Mouse (Mus musculus) adrenal gland, postnatal 4 days (tissue): ENCODE data around the gene Dab2ip. TPM values are rescaled to one million over a fixed set of nuclear protein-coding genes. Genes with fewer than 3 reads are reported as not detected.
A peak's percentile ranks its signal among the peaks of the same experiment; 100 is the strongest.

ENCODE experiments used
- DNase-seq, 2 experiments: peaks; one replicate each; pipeline ENCODE4 v3.0.0; 2021 to 2022; ENCODE audit warnings: low spot score in 2 of 2, mixed read lengths in 2 of 2
- total RNA-seq, 2 experiments: library from RNA; stranded (reverse); gene quantifications; 2 replicates each; pipeline ENCODE4 v1.2.3; 2021

The Dab2ip gene
- total RNA-seq, 2 experiments from 2014 or later, result 74.4 to 77.6 TPM

GRCm38 (mm10) chr2:35621796-35622195, 63.7 kb downstream of the Dab2ip start:
- peak; percentile 19 to 39 for DNase-seq

GRCm38 (mm10) chr2:35622261-35623103, 64.4 kb downstream of the Dab2ip start:
- DNase-seq, result no peak

- no peak for DNase-seq
These were observed 65.0 kb downstream of the Dab2ip start for GRCm38 (mm10) chr2:35623104-35623377.

- DNase-seq, result no peak
These were observed 65.5 kb downstream of the Dab2ip start for GRCm38 (mm10) chr2:35623431-35624148.

- DNase-seq, result no peak
These were observed 66.4 kb downstream of the Dab2ip start for GRCm38 (mm10) chr2:35624380-35625006.

DNA sequence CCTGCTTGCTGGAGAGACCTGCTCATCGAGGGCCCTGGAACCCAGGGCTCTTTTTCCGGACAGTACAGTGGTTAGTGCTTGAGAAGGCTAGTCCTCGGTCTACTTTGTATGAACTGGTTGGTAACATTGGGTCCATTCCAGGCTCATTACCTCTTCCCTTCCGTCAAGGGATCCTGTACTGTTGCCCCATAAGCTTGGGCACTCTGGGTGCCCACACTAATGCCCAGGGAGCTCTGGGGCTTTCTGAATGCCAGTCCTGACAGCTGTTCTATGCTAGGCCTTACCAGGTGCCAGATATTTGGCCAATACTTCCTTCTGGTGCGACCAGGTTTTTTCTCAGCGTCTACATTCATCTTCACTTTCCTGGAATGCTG, 66.9 kb downstream of the Dab2ip start:
- DNase-seq, result no peak

DNA sequence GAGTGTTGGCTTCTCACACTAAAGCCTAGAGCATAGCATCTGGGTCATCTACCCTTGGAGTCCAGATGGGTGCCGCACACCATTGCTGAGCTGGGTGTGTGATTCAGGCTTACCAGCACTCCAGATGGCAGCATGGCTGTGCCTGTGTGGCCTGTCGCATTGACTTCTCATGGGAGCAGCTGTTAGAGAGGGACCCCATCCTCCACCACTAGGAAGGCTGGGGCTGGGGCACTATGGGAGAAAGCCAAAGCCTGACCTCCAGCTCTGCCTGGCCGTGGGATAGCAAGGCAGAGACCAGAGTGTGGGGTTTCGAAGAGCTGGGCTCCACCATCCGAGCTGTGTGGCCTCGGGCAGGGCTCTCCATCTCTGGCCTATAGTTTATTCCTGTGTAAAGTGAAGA, 67.5 kb downstream of the Dab2ip start:
- DNase-seq, result no peak

GRCm38 (mm10) chr2:35626181-35626727, 68.2 kb downstream of the Dab2ip start:
- DNase-seq, result no peak

DNA sequence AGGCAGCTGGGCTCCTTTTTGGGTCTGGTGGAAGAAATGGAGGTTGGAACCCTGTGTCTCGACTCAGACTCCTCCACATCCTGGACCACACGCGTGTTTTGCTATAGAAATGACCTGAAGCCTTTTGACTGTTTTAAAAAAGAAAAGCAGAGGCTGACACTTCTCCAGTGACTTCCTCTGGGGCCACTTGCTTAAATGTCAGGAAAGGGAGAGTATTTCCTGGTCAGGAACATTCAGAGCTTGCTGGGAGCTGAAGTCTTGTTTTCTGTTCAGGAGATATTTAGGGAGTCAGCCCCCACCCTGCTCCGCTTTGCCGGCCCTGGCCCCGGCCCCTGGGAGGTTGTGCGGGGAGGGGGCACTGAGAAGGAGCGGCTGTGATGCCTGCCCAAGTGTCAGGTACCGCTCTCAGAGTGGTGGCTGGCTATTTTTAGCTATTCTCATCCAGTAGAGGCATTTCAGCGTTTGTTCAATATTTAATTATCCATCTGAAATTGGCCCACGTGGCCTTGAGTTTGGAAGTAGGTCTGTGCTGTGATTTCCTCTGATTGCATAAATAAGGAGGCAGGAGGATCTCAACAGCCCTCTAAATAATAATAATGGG, 69.3 kb downstream of the Dab2ip start:
- no peak for DNase-seq

DNA sequence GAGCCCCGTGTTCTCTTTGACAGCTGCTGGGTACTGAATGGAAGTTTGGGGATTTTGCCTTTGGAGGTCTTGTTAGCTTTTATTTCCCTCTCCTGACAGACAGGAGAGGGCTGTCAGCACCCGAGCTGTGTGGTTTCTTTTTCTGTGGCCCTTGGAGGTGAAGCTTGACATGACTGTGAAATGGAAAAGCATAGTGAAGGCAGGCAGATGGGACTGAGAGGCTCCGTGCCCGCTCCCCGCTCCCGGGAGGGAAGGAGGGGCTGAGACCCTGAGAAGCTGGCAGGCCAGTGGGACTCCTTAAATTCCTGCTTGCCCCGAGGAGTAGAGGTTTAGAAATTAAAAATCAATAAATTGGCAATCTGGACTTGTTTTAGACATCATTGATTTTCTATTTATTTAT, 70.0 kb downstream of the Dab2ip start:
- DNase-seq, result no peak

- DNase-seq, result no peak
These were observed 70.6 kb downstream of the Dab2ip start for GRCm38 (mm10) chr2:35628656-35629055.

DNA sequence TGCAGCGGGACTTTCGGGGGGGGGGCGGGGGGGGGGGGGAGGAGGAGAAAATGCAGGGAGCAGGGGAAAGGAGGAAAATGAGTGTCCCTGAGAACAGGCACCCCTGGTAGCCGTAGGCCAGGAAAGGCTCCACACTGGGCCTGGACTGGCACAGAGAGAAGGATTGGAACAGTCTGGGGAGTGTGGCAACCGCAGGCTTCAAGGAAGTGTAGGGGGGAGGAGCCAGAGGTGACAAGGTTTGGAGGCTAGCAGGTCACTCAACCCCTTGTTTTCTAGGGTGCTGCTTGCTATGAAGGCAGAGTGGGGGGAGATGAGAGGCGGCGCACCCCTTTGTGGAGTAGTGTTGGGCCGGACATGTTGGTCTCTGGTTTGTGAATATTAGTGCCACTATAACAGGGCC, 71.1 kb downstream of the Dab2ip start:
- no peak for DNase-seq

DNA sequence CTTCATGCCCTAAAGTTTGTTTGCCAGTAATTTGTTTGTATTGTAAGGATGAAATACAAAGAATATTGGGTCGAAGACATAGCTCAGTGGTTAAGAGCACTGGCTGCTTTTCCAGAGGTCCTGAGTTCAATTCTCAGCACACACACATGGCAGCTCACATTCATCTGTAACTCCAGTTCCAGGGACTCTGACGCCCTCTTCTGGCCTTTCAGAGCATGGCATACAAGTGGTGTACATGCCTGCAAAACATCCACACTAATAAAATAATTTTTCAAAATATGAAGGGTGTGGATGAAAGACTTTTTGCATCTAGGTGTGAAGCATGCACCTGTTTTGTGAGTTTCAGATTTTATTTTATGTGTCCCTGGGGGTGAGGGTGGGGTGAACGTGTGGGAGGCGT, 75.3 kb downstream of the Dab2ip start:
- DNase-seq, result no peak

DNA sequence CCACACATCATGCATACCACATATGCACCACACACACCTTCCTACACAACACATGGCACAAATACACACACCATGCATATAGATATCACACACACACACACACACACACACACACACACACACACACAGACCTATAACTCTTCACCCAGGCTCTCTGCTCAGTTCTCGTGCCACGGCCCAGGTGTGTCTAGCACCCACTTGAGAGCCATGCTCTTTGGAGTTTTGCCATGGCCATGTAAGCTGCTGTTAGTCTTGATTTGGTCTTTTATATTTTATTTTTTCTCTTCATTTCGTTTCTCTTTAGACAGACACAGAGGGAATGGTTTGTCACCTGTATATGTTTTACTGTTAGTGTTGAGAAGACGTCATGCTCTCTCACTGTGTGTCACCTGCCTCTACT, 76.9 kb downstream of the Dab2ip start:
- no peak for DNase-seq

- no peak for DNase-seq
These were observed 77.5 kb downstream of the Dab2ip start for GRCm38 (mm10) chr2:35635541-35635940.

- no peak for DNase-seq
These were observed 79.9 kb downstream of the Dab2ip start for GRCm38 (mm10) chr2:35637880-35638535.

GRCm38 (mm10) chr2:35639799-35640198, 81.7 kb downstream of the Dab2ip start:
- DNase-seq, result no peak

- no peak for DNase-seq
These were observed 82.5 kb downstream of the Dab2ip start for GRCm38 (mm10) chr2:35640576-35640975.

GRCm38 (mm10) chr2:35642224-35642623, 84.2 kb downstream of the Dab2ip start:
- no peak for DNase-seq

DNA sequence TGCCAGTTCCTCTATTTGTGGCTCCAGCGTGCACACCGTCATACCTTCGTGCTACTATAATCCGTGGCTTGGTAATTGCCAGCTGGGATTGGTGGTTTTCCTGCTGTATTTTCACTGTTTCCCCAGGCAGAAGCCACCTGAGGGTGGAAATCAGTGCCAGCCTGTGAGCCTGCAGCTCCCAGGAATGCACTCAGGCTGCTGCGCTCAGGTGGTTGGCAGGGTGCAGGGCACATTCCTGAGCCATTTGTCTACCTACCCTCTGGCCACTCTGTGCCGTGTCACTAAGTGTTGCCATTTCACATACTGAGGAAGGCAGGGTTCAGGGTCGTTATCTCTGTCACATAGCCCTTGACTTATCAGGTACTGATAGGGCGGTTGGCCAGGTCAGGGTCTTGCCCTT, 88.5 kb downstream of the Dab2ip start:
- no peak for DNase-seq

DNA sequence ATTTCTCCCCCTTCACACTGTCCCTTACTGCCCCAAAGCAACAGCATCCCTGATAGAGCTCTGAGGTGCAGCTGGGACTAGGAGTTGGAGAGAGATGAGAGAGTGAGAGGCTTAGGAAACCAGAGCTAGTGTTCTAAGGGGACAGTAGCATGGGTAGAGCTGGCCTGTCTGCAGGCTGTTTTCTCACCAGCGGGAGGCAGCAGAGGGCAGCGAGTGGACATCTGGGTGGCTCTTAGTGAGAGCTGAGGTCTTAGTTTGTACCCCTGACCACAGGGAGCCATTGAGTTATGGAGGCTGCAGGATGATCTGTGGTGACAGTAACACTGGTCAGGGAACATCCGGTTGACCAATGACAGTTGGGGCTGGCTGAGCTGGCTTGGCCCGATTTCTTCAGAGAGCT, 91.6 kb downstream of the Dab2ip start:
- peak; percentile 72 to 77 for DNase-seq
